Mouse (Mus musculus): ENCODE data around the gene Angptl2.

DNA sequence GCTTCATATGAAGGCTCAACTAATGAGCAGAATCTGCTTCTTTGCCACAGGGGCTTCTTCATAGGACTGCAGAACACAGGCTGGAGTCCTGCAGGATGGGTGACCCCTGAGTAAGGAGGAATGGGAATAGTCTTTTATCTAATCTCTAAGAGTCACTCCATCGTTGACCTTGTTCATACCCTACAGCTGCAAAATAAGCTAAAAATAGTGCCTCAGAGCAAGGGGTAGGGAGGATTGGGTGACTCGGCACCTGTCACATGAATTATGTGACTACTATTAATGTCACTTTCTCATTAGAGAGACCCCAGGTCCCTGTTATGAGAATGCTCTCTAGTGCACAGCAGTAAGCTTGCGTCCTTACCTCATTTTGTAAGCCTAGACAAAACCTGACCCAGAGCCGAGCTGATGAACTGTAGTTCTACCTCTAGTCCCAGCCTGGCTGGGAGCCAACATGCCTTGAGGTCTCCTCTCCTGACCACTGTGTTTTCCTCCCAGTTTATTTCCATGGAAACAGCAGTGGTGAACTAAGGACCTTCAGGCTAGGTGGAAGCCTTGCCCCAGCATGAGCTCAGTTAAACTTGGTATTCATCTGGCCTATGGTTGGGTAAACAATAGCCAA, 37.8 kb downstream of the Angptl2 start:
- TF ChIP-seq CTCF (IDR thresholded peaks at IDR 0.05; ENCODE audit: control insufficient read depth, insufficient read depth, low read length) = no peak
- TF ChIP-seq POLR2A (IDR thresholded peaks at IDR 0.05; ENCODE audit: borderline replicate concordance, control insufficient read depth, low read depth, low read length) = no peak
